Mouse (Mus musculus): ENCODE data around the gene Ank3. TPM values are rescaled to one million over a fixed set of nuclear protein-coding genes. Genes with fewer than 3 reads are reported as not detected.

The Ank3 gene
- polyA plus RNA-seq, 1 experiment from 2014 or later, result 48.8 TPM

DNA sequence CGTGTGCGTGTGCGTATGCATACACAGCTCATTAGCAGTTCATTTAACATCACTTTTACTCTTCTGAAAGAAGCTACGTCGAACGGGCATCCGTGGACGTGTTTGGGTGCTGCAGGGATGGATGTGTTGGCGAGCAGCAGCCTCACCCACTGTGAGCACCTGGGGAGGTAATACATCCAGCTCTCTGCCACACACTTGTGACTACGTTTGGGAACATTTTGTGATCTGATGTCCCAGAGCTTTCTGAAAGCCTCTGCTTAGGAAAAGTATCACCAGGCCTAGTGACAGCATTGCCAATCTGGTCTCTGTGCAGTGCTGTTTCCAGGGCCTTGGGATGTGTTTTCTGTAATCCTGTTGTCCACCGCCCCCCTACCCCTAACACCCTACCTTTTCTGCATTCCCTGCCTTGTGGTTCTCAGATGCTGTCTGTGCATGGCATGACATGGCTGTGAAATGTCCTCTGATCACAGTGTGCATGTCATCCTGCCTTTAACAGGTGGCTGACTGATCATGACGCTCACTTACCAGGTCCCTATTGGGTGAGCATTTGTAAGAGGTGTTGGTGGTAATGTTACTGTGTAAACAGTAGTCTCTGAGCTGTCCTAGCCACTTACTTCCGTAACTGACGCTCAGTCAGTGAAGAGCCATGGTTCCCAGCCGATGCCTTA lies 178.6 kb downstream of the Ank3 start:
- Histone ChIP-seq H3K4me3 (replicated peaks; ENCODE audit: low read depth, low read length) (no peak overlapping the region), H3K9me3 (replicated peaks; ENCODE audit: low read length) (no peaks in the 10 kb centered on the region), H3K4me2 (ENCODE audit: low read length) (no peak overlapping the region), H3K9ac (ENCODE audit: low read depth, low read length) (no peak overlapping the region), H3K27ac (no peak overlapping the region), H3K4me1 (replicated peaks; ENCODE audit: insufficient read depth, low read length) (0 out of 2 replicates have a peak, but pooled peaks cover 3% of the 10 kb centered on the region), H3K27me3 (ENCODE audit: insufficient read depth, low read length) (no peaks in the 10 kb centered on the region), H3K36me3 (ENCODE audit: insufficient read depth, low read length) (no peaks in the 10 kb centered on the region)
- no peak for ATAC-seq (replicated peaks; ENCODE audit: low FRiP score, low read depth)
- WGBS, result 77% methylated on average over 15 of the region's 15 CpGs
- DNase-seq (ENCODE audit: low spot score), result no peak
- TF ChIP-seq CTCF (IDR thresholded peaks at IDR 0.05; ENCODE audit: low read depth), result no peak

DNA sequence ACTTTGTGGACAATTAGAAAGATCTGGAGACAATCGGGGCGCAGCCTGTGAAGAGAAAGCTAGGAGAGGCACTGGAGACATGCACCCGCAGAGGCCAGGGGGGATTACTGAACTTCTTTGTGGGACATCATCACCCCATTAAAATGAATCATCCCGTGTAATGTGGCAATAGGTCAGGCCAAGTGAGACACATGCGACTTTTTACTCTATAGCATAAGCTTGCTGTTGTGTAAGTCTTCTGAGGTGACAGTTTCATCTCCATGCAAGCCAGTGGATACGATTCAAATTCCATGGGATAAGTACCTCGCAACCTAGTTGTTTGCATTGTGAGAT lies 179.1 kb downstream of the Ank3 start:
- no peak overlapping the region for H3K27ac ChIP-seq
- no peak for DNase-seq (ENCODE audit: low spot score)
- no peak for TF ChIP-seq CTCF (IDR thresholded peaks at IDR 0.05; ENCODE audit: low read depth)
- H3K27me3 ChIP-seq (ENCODE audit: insufficient read depth, low read length), result no peaks in the 10 kb centered on the region
- H3K36me3 ChIP-seq (ENCODE audit: insufficient read depth, low read length), result no peaks in the 10 kb centered on the region
- H3K4me2 ChIP-seq (ENCODE audit: low read length), result no peak overlapping the region
- 64% methylated on average over 7 of the region's 7 CpGs for WGBS
- no peak overlapping the region for H3K9ac ChIP-seq (ENCODE audit: low read depth, low read length)
- no peaks in the 10 kb centered on the region for H3K9me3 ChIP-seq (replicated peaks; ENCODE audit: low read length)
- no peak overlapping the region for H3K4me3 ChIP-seq (replicated peaks; ENCODE audit: low read depth, low read length)
- ATAC-seq (replicated peaks; ENCODE audit: low FRiP score, low read depth), result no peak
- H3K4me1 ChIP-seq (replicated peaks; ENCODE audit: insufficient read depth, low read length), result 0 out of 2 replicates have a peak, but pooled peaks cover 3% of the 10 kb centered on the region

DNA sequence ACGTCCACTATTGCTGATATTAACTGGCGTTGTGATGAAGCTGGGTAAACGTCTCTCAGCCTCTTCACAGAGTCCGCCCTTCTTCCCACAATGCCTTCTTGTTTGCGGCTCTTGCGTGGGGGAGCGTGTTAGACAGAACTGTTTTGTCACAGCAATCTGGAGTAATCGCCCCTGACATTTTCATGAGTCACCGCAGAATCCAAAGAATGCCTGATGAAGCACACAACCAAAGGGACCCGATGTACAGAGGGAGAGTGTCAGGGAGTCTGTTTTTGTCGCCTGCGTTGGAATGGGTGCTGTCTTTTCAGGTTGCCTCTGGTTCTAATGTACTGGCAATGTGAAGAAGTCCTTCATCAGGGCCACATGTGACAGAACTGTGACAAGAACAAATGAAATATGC lies 181.0 kb downstream of the Ank3 start:
- H3K4me1 ChIP-seq (replicated peaks; ENCODE audit: insufficient read depth, low read length), result peaks cover 5% of the 10 kb centered on the region; the same call in 1 of the 2 replicates
- peak overlapping the region; percentile 44; the same call in 1 of the 2 replicates for H3K27ac ChIP-seq
- no peaks in the 10 kb centered on the region for H3K9me3 ChIP-seq (replicated peaks; ENCODE audit: low read length)
- no peaks in the 10 kb centered on the region for H3K36me3 ChIP-seq (ENCODE audit: insufficient read depth, low read length)
- H3K4me2 ChIP-seq (ENCODE audit: low read length), result no peak overlapping the region
- peak; percentile 75 for DNase-seq (ENCODE audit: low spot score)
- H3K27me3 ChIP-seq (ENCODE audit: insufficient read depth, low read length), result no peaks in the 10 kb centered on the region
- no peak overlapping the region for H3K9ac ChIP-seq (ENCODE audit: low read depth, low read length)
- no peak overlapping the region for H3K4me3 ChIP-seq (replicated peaks; ENCODE audit: low read depth, low read length)
- ATAC-seq (replicated peaks; ENCODE audit: low FRiP score, low read depth), result no peak
- TF ChIP-seq CTCF (IDR thresholded peaks at IDR 0.05; ENCODE audit: low read depth), result no peak
- 27% methylated on average over 12 of the region's 12 CpGs for WGBS

DNA sequence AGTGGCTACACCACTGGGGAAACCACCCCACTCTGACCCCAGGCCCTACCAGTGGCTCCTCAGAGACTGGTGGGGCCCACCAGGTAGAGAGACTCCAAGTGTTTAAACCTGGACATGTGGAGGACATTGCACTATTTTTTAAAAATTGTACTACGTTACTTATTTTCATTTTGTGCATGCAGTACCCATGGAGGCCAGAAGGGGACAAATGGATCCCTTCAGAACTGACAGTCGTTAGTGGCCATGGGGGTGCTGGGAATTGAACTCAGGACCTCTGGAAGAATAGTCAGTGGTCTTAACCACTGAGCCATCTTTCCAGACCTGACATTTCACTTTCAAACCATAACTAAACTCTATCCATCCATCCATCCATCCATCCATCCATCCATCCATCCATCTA lies 183.0 kb downstream of the Ank3 start:
- H3K9ac ChIP-seq (ENCODE audit: low read depth, low read length), result no peak overlapping the region
- no peak for ATAC-seq (replicated peaks; ENCODE audit: low FRiP score, low read depth)
- H3K4me1 ChIP-seq (replicated peaks; ENCODE audit: insufficient read depth, low read length), result peaks cover 5% of the 10 kb centered on the region; the same call in 1 of the 2 replicates
- H3K9me3 ChIP-seq (replicated peaks; ENCODE audit: low read length), result no peaks in the 10 kb centered on the region
- no peak overlapping the region for H3K4me3 ChIP-seq (replicated peaks; ENCODE audit: low read depth, low read length)
- no peak overlapping the region for H3K4me2 ChIP-seq (ENCODE audit: low read length)
- no peaks in the 10 kb centered on the region for H3K36me3 ChIP-seq (ENCODE audit: insufficient read depth, low read length)
- TF ChIP-seq CTCF (IDR thresholded peaks at IDR 0.05; ENCODE audit: low read depth), result no peak
- H3K27me3 ChIP-seq (ENCODE audit: insufficient read depth, low read length), result no peaks in the 10 kb centered on the region
- no peak overlapping the region for H3K27ac ChIP-seq
- DNase-seq (ENCODE audit: low spot score), result no peak
- 90% methylated on average over 2 of the region's 2 CpGs for WGBS

DNA sequence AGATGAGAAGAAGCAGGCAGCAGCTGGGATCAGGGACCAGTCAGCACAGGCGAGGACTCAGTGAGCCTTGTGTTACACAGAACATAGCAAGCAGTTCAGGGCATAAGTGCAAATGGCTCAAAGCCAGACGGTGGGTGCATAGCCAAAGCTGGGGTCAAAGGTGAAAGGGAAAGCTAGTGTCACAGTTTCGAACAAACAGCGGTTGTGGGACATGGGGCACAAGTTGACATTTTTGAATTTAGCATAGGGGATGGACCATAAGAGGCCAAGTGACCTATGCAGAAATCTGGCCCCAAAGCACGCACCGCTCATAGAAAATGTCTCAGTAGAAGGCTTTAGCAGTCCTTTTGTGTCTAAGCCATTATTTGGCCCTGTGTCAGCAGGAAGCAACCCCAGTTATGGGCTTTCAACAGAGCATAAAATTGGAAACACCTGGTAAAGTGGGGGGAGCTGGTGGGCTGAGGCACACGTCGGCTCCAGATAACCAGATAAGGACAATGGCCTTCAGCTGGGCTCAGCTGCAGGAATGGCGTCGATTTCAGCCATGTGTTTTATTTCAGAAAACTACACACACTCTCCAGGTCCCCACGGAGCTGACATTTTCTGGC lies 185.4 kb downstream of the Ank3 start:
- ATAC-seq (replicated peaks; ENCODE audit: low FRiP score, low read depth), result peak; percentile 73; the same call in 1 of the 2 replicates
- peaks cover 5% of the 10 kb centered on the region; the same call in 1 of the 2 replicates for H3K4me1 ChIP-seq (replicated peaks; ENCODE audit: insufficient read depth, low read length)
- no peak overlapping the region for H3K4me2 ChIP-seq (ENCODE audit: low read length)
- peak; percentile 82 for DNase-seq (ENCODE audit: low spot score)
- peak overlapping the region; percentile 36; the same call in 1 of the 2 replicates for H3K27ac ChIP-seq
- H3K9ac ChIP-seq (ENCODE audit: low read depth, low read length), result no peak overlapping the region
- no peaks in the 10 kb centered on the region for H3K27me3 ChIP-seq (ENCODE audit: insufficient read depth, low read length)
- TF ChIP-seq CTCF (IDR thresholded peaks at IDR 0.05; ENCODE audit: low read depth), result no peak
- H3K36me3 ChIP-seq (ENCODE audit: insufficient read depth, low read length), result no peaks in the 10 kb centered on the region
- H3K4me3 ChIP-seq (replicated peaks; ENCODE audit: low read depth, low read length), result no peak overlapping the region
- WGBS, result 15% methylated on average over 11 of the region's 11 CpGs
- no peaks in the 10 kb centered on the region for H3K9me3 ChIP-seq (replicated peaks; ENCODE audit: low read length)

DNA sequence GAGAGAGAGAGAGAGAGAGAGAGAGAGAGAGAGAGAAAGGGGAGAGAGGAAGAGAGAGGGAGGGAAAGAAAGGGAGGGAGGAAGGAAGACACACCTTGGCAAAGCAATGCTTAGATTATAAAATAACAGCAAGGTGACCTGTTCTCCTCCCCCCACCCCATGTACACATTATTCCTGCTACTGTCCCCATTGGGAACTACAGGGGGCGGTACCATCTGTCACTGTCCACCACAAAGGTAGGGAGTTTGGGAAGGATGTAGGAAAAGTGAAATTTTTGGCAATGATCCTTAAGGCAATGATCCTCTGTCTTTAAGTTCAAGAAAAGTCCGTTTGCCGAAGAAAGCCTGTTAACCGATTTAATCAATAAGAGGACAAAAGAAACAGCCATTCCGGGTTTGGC lies 186.0 kb downstream of the Ank3 start:
- ATAC-seq (replicated peaks; ENCODE audit: low FRiP score, low read depth) (no peak), DNase-seq (ENCODE audit: low spot score) (no peak)
- Histone ChIP-seq H3K4me1 (replicated peaks; ENCODE audit: insufficient read depth, low read length) (peaks cover 5% of the 10 kb centered on the region; the same call in 1 of the 2 replicates), H3K36me3 (ENCODE audit: insufficient read depth, low read length) (no peaks in the 10 kb centered on the region), H3K4me3 (replicated peaks; ENCODE audit: low read depth, low read length) (no peak overlapping the region), H3K9ac (ENCODE audit: low read depth, low read length) (no peak overlapping the region), H3K27ac (no peak overlapping the region), H3K27me3 (ENCODE audit: insufficient read depth, low read length) (no peaks in the 10 kb centered on the region), H3K4me2 (ENCODE audit: low read length) (no peak overlapping the region), H3K9me3 (replicated peaks; ENCODE audit: low read length) (no peaks in the 10 kb centered on the region)
- WGBS, result 72% methylated on average over 5 of the region's 5 CpGs
- peak; percentile 11; the same call in 1 of the 2 replicates for TF ChIP-seq CTCF (IDR thresholded peaks at IDR 0.05; ENCODE audit: low read depth)

All from kidney, postnatal 0 days (tissue).